In the genomic region with DNA sequence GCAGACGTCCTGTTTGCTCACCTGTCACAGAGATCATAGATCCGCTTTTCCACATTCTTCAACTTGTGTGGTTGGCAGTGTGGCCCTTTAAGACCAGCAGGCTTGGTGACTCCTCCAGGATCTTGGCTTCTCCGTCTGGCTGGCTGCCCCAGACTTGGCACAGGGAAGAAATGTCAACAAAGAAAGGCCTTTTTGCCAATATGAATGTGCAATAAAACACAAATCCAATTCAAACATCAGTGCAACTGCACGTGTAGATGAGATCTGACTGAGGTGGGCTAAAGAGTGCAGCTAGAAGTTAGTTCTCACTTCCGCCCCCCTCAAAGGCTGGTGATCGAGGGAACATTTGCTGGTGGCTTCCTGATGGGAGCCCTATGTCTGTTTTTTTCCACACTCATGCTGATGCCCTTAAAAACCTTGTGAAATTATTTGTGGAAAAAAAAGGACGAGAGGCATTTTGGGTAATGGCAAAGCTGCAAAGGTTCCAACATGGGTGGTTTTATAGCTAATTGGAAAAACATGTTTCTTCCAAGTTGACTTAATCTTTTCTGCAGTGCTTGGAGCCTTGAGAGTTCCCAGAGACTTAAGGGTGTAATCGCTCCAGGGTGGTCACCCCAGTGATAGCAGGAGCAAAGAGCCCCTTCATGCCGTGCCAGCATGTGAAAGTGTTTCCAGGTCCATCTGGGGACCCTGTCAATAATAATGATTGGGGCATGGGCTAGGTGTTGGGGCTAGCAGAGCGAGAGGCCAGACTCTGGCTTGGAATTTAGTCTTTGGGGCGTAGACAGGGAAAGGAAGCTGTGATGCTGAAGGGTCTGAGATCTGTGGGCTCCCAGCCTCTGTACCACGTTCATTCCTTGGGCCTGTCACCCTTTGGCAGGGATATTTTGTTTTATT, we compare ENCODE assay signal across 9 mouse cellular contexts. TPM values are rescaled to one million over a fixed set of nuclear protein-coding genes. Genes with fewer than 3 reads are reported as not detected.
A peak's percentile ranks its signal among the peaks of the same experiment; 100 is the strongest.
DNase-seq lines count a peak whose midpoint lies in the region; ATAC-seq and TF ChIP-seq lines count a peak whose summit lies in the region.
"Had no signal": no experiment of that assay in that cellular context is flagged by ENCODE, and none has a peak within 500 bp of the region (broad histone marks: within the 10 kb centered on the region; RNA-seq: fewer than 3 reads in every experiment).

No protein-coding gene starts in this region.

- H3K36me3 ChIP-seq in heart, adult 2 months (ENCODE audit: control insufficient read depth, insufficient read depth, low read length): no peaks in the 10 kb centered on the region
- no peaks in the 10 kb centered on the region for H3K36me3 ChIP-seq in heart, embryonic 11.5 days (ENCODE audit: control insufficient read depth, insufficient read depth, low read length)
- H3K36me3 ChIP-seq in midbrain, embryonic 14.5 days (ENCODE audit: control insufficient read depth, insufficient read depth, low read length): no peaks in the 10 kb centered on the region

- no peak for TF ChIP-seq CTCF in heart, adult 2 months (IDR thresholded peaks at IDR 0.05)

- H3K4me1 ChIP-seq in heart, adult 2 months (ENCODE audit: control insufficient read depth, insufficient read depth, low read length): peaks cover 14% of the 10 kb centered on the region
- peaks cover 3% of the 10 kb centered on the region; the same call in 1 of the 2 replicates for H3K4me1 ChIP-seq in heart, embryonic 11.5 days (ENCODE audit: control insufficient read depth, insufficient read depth, low read length)
- no peaks in the 10 kb centered on the region for H3K4me1 ChIP-seq in midbrain, embryonic 14.5 days (ENCODE audit: control insufficient read depth, insufficient read depth, low read length)

- intact Hi-C loops in heart, adult 2 months (cut with DNase I): loop anchor here (10.0 kb wide), 1 partner anchor 185 kb away; no protein-coding TSS in a partner anchor

- ATAC-seq in heart, embryonic 11.5 days (replicated peaks; ENCODE audit: insufficient number of reproducible peaks, low FRiP score, low TSS enrichment): no peak
- ATAC-seq in monocyte, adult 5-6 weeks (replicated peaks; ENCODE audit: insufficient number of reproducible peaks, low FRiP score, low TSS enrichment, poor library complexity, severe bottlenecking): no peak
- no peak for ATAC-seq in midbrain, embryonic 14.5 days (ENCODE audit: low FRiP score, low TSS enrichment)

- H3K4me2 ChIP-seq in heart, embryonic 11.5 days: no peak overlapping the region
- H3K4me2 ChIP-seq in midbrain, embryonic 14.5 days (ENCODE audit: low read length): no peak overlapping the region

- no peak overlapping the region for H3K4me3 ChIP-seq in heart, adult 2 months
- H3K4me3 ChIP-seq in heart, embryonic 11.5 days (ENCODE audit: low read depth, low read length): no peak overlapping the region
- no peak overlapping the region for H3K4me3 ChIP-seq in midbrain, embryonic 14.5 days (replicated peaks; ENCODE audit: low read depth, low read length)
- H3K4me3 ChIP-seq: erythroblast, embryonic 14.5 days had no signal

- 0 out of 2 replicates have a peak, but pooled peaks have one; percentile 14 for TF ChIP-seq EP300 in heart, adult 2 months (IDR thresholded peaks at IDR 0.05; ENCODE audit: insufficient read depth, low read depth, low read length)

- DNase-seq in heart, adult 2 months: peak; percentile 70 to 78
- peak; percentile 81 for DNase-seq in adrenal gland, postnatal 25 days
- DNase-seq in forelimb bud, embryonic 11.5 days (ENCODE audit: low read depth, low spot score): peak; percentile 63
- peak; percentile 75 for DNase-seq in kidney, postnatal 14 days
- DNase-seq in lung, postnatal 14 days: peak; percentile 79
- DNase-seq in midbrain, embryonic 14.5 days: no peak

- H3K9me3 ChIP-seq in heart, embryonic 11.5 days (replicated peaks; ENCODE audit: control insufficient read depth, low read length): no peaks in the 10 kb centered on the region
- H3K9me3 ChIP-seq in midbrain, embryonic 14.5 days (ENCODE audit: control insufficient read depth, low read length): no peaks in the 10 kb centered on the region

- H3K9ac ChIP-seq in heart, adult 2 months (ENCODE audit: low read depth, low read length): no peak overlapping the region
- no peak overlapping the region for H3K9ac ChIP-seq in heart, embryonic 11.5 days (ENCODE audit: low read depth, low read length)
- no peak overlapping the region for H3K9ac ChIP-seq in midbrain, embryonic 14.5 days (replicated peaks; ENCODE audit: low read length)

- no peaks in the 10 kb centered on the region for H3K79me2 ChIP-seq in heart, adult 2 months (replicated peaks; ENCODE audit: control insufficient read depth, insufficient read depth, low read length)

- peak overlapping the region; percentile 70 for H3K27ac ChIP-seq in heart, adult 2 months
- H3K27ac ChIP-seq in heart, embryonic 11.5 days (ENCODE audit: low read depth, low read length): no peak overlapping the region
- no peak overlapping the region for H3K27ac ChIP-seq in midbrain, embryonic 14.5 days (replicated peaks; ENCODE audit: low read depth, low read length)

- no peaks in the 10 kb centered on the region for H3K27me3 ChIP-seq in heart, adult 2 months (ENCODE audit: control insufficient read depth, insufficient read depth, low read length)
- no peaks in the 10 kb centered on the region for H3K27me3 ChIP-seq in heart, embryonic 11.5 days (ENCODE audit: control insufficient read depth, insufficient read depth, low read length)
- H3K27me3 ChIP-seq in midbrain, embryonic 14.5 days (ENCODE audit: control insufficient read depth, insufficient read depth, low read length): no peaks in the 10 kb centered on the region

- WGBS in heart, adult 2 months: 48% methylated on average over 12 of the region's 12 CpGs
- 52% methylated on average over 12 of the region's 12 CpGs for WGBS in heart, embryonic 11.5 days (ENCODE audit: insufficient replicate concordance)
- WGBS in midbrain, embryonic 14.5 days: 80% methylated on average over 12 of the region's 12 CpGs

- no peak for TF ChIP-seq POLR2A in heart, adult 2 months (IDR thresholded peaks at IDR 0.05; ENCODE audit: insufficient read depth, low read depth, low read length)

RNA-seq across cellular contexts. Expression of a gene that starts 15.4 kb away (rescaled TPM):
- under 1 TPM; 0.26 to 0.30 TPM for total RNA-seq in heart, adult 2 months (2021)
- 0.45 and 0.47 TPM in 2 replicates for polyA plus RNA-seq in heart, adult 2 months (2012; rRNA removed)
- 2.7 and 2.9 TPM in 2 replicates for polyA plus RNA-seq in heart, embryonic 11.5 days (2014; fragmentation: Nextera tagmentation; extraction: Ambion mirVana)
- 1.7 and 2.1 TPM in 2 replicates for total RNA-seq in adrenal gland, postnatal 25 days (2021)
- 0.58 TPM in 1 of 3 replicates, not detected in the others for total RNA-seq in monocyte, adult 5-6 weeks (2017)
- 0.46 and 0.55 TPM in 2 replicates for polyA plus RNA-seq in midbrain, embryonic 14.5 days (2014; fragmentation: Nextera tagmentation; extraction: Ambion mirVana)

RNA-seq across cellular contexts. Expression of a gene that starts 37.5 kb away (rescaled TPM):
- total RNA-seq in heart, adult 2 months (2021): not detected
- polyA plus RNA-seq in heart, adult 2 months (2012; rRNA removed): not detected in 2 replicates
- polyA plus RNA-seq in heart, embryonic 11.5 days (2014; fragmentation: Nextera tagmentation; extraction: Ambion mirVana): not detected in 2 replicates
- total RNA-seq in adrenal gland, postnatal 25 days (2021): not detected in 2 replicates
- total RNA-seq in monocyte, adult 5-6 weeks (2017): not detected in 3 replicates
- not detected in 2 replicates for polyA plus RNA-seq in midbrain, embryonic 14.5 days (2014; fragmentation: Nextera tagmentation; extraction: Ambion mirVana)
- polyA plus RNA-seq: erythroblast, embryonic 14.5 days had no signal

RNA-seq across cellular contexts. Expression of a gene that starts 44.6 kb away (rescaled TPM):
- total RNA-seq in heart, adult 2 months (2021): not detected
- 4.7 and 5.2 TPM in 2 replicates for polyA plus RNA-seq in heart, adult 2 months (2012; rRNA removed)
- not detected in 2 replicates for polyA plus RNA-seq in heart, embryonic 11.5 days (2014; fragmentation: Nextera tagmentation; extraction: Ambion mirVana)
- total RNA-seq in adrenal gland, postnatal 25 days (2021): not detected in 2 replicates
- total RNA-seq in monocyte, adult 5-6 weeks (2017): 1.5 to 7.7 TPM in 2 of 3 replicates, not detected in the other
- polyA plus RNA-seq in midbrain, embryonic 14.5 days (2014; fragmentation: Nextera tagmentation; extraction: Ambion mirVana): 0.74 TPM in 1 of 2 replicates, not detected in the other
- polyA plus RNA-seq: erythroblast, embryonic 14.5 days had no signal

RNA-seq across cellular contexts. Expression of a gene that starts 54.3 kb away (rescaled TPM):
- total RNA-seq in heart, adult 2 months (2021): not detected
- 4.9 and 5.7 TPM in 2 replicates for polyA plus RNA-seq in heart, adult 2 months (2012; rRNA removed)
- polyA plus RNA-seq in heart, embryonic 11.5 days (2014; fragmentation: Nextera tagmentation; extraction: Ambion mirVana): not detected in 2 replicates
- total RNA-seq in adrenal gland, postnatal 25 days (2021): not detected in 2 replicates
- total RNA-seq in monocyte, adult 5-6 weeks (2017): 6.1 to 11.8 TPM in 2 of 3 replicates, not detected in the other
- not detected in 2 replicates for polyA plus RNA-seq in midbrain, embryonic 14.5 days (2014; fragmentation: Nextera tagmentation; extraction: Ambion mirVana)
- polyA plus RNA-seq: erythroblast, embryonic 14.5 days had no signal

RNA-seq across cellular contexts. Expression of a gene that starts 59.5 kb away (rescaled TPM):
- not detected for total RNA-seq in heart, adult 2 months (2021)
- 0.41 TPM in 1 of 2 replicates, not detected in the other for polyA plus RNA-seq in heart, adult 2 months (2012; rRNA removed)
- not detected in 2 replicates for polyA plus RNA-seq in heart, embryonic 11.5 days (2014; fragmentation: Nextera tagmentation; extraction: Ambion mirVana)
- not detected in 2 replicates for total RNA-seq in adrenal gland, postnatal 25 days (2021)
- total RNA-seq in monocyte, adult 5-6 weeks (2017): not detected in 3 replicates
- not detected in 2 replicates for polyA plus RNA-seq in midbrain, embryonic 14.5 days (2014; fragmentation: Nextera tagmentation; extraction: Ambion mirVana)
- polyA plus RNA-seq: erythroblast, embryonic 14.5 days had no signal
